Mouse (Mus musculus): ENCODE data around the gene Bmi1.

Bmi1 gene

DNA sequence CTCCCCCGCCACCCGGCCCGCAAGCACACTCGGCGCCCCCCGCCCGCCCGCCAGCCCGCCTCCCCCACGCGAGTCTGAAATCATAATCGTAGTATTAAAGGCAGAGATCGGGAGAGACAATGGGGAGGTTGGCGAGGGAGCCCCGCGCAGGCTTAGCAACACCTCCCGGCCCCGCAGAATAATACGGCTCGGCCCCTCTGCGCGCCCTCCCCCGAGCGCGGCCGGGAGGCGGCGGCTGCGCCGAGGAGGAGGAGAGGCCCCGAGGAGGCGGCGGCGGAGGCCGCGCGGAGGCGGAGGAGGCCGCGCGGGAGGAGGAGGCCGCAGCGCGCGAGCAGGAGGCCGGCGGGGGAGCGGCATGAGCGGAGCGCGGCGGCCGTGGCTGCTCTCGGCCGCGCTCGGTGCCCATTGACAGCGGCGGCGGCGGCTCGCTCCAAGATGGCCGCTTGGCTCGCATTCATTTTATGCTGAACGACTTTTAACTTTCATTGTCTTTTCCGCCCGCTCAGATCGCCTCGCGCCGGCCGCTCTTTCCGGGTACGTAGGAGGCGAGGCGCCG, at the start of gene Bmi1:
TSS of gene Bmi1 (plus strand) at position 83 of the 556 bp plus-strand sequence.
- TF ChIP-seq POU5F1 (IDR thresholded peaks at IDR 0.05; ENCODE audit: borderline replicate concordance, low read length) (no peak), CTCF (conservative IDR thresholded peaks at IDR 0.05; ENCODE audit: low read length) (no peak), NANOG (IDR thresholded peaks at IDR 0.05; ENCODE audit: borderline replicate concordance, low read length) (no peak)
- peaks cover 42% of the 10 kb centered on the region for H3K4me1 ChIP-seq (replicated peaks; ENCODE audit: low read depth, low read length)
- no peaks in the 10 kb centered on the region for H3K9me3 ChIP-seq (ENCODE audit: low read length)
- peaks cover 65% of the 10 kb centered on the region for H3K27me3 ChIP-seq (ENCODE audit: insufficient read depth, low read length)
- H3K4me3 ChIP-seq (replicated peaks; ENCODE audit: low read length), result peak within 1 kb of the TSS; percentile 81
- H3K36me3 ChIP-seq (ENCODE audit: insufficient read depth, low read length), result no peaks in the 10 kb centered on the region

DNA sequence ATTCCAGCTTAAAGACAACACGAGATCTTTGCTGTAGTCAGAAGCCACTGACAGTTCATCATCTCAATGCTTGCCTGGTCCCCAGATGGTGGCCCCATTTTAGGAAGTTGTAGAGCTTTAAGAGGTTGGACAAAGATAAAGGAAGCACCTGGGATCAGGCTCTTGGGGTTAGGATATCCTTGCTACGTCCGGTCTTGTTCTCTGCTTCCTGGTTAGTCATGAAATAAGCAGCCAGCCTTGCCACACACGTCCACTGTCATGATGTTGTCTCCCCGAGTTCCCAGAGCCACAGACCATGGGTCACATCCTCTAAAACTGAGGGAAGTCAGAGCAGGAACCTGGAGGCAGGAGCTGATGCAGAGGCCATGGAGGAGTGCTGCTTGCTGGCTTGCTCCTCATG, 46.3 kb upstream of the Bmi1 start:
- TF ChIP-seq CTCF (conservative IDR thresholded peaks at IDR 0.05; ENCODE audit: low read length), result no peak
- TF ChIP-seq NANOG (IDR thresholded peaks at IDR 0.05; ENCODE audit: borderline replicate concordance, low read length), result no peak
- no peak for TF ChIP-seq POU5F1 (IDR thresholded peaks at IDR 0.05; ENCODE audit: borderline replicate concordance, low read length)
- no peaks in the 10 kb centered on the region; the same call in 1 of the 2 replicates for H3K27me3 ChIP-seq (ENCODE audit: insufficient read depth, low read length)
- H3K9me3 ChIP-seq (ENCODE audit: low read length), result peaks cover 4% of the 10 kb centered on the region; the same call in 1 of the 2 replicates
- H3K4me3 ChIP-seq (replicated peaks; ENCODE audit: low read length), result no peak overlapping the region
- no peaks in the 10 kb centered on the region for H3K4me1 ChIP-seq (replicated peaks; ENCODE audit: low read depth, low read length)
- no peaks in the 10 kb centered on the region for H3K36me3 ChIP-seq (ENCODE audit: insufficient read depth, low read length)

DNA sequence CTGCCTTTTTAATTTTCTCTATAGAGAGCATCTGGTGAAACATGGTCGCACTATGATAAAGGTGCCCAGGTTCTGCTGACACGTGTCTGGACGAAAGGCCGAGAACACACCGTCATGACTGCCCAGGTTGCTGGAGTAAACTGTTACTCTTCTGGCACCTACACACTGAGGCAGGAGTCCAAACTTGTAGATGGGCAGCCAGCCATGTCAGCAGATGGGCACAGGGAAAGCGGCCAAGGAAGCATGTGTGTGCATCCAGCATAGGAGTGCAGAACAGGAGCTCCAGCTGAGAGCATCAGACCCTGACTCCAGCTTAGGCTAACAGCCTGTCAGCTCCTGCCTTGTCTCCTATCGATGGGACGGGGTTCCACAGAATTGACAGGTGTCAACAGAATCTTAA, 41.8 kb upstream of the Bmi1 start:
- Histone ChIP-seq H3K4me3 (replicated peaks; ENCODE audit: low read length) (no peak overlapping the region), H3K9me3 (ENCODE audit: low read length) (peaks cover 12% of the 10 kb centered on the region), H3K36me3 (ENCODE audit: insufficient read depth, low read length) (no peaks in the 10 kb centered on the region), H3K4me1 (replicated peaks; ENCODE audit: low read depth, low read length) (no peaks in the 10 kb centered on the region), H3K27me3 (ENCODE audit: insufficient read depth, low read length) (peaks cover 14% of the 10 kb centered on the region)
- TF ChIP-seq NANOG (IDR thresholded peaks at IDR 0.05; ENCODE audit: borderline replicate concordance, low read length) (no peak), CTCF (conservative IDR thresholded peaks at IDR 0.05; ENCODE audit: low read length) (no peak), POU5F1 (IDR thresholded peaks at IDR 0.05; ENCODE audit: borderline replicate concordance, low read length) (no peak)

DNA sequence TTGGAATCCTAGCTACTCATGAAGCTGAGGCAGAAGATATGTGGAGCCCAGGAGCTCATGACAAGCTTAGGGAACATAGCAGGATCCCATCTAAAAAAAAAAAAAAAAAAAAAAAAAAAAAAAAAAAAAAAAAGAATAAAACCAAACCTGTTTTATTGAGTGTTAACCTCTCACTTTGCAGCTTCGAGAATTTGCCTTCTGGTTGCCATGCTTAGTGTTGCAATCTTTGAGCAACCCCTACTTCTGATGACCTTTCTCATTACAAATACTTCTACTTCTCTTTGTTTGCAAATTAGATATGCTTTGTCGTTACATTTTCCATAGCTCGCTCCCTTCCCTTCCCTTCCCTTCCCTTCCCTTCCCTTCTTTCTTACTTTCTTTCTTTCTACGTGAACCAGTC, 28.3 kb upstream of the Bmi1 start:
- H3K36me3 ChIP-seq (ENCODE audit: insufficient read depth, low read length), result no peaks in the 10 kb centered on the region
- peaks cover 21% of the 10 kb centered on the region for H3K27me3 ChIP-seq (ENCODE audit: insufficient read depth, low read length)
- H3K4me1 ChIP-seq (replicated peaks; ENCODE audit: low read depth, low read length), result peaks cover 5% of the 10 kb centered on the region; the same call in 1 of the 2 replicates
- no peak overlapping the region for H3K4me3 ChIP-seq (replicated peaks; ENCODE audit: low read length)
- no peaks in the 10 kb centered on the region for H3K9me3 ChIP-seq (ENCODE audit: low read length)
- TF ChIP-seq POU5F1 (IDR thresholded peaks at IDR 0.05; ENCODE audit: borderline replicate concordance, low read length) (no peak), CTCF (conservative IDR thresholded peaks at IDR 0.05; ENCODE audit: low read length) (no peak), NANOG (IDR thresholded peaks at IDR 0.05; ENCODE audit: borderline replicate concordance, low read length) (no peak)

DNA sequence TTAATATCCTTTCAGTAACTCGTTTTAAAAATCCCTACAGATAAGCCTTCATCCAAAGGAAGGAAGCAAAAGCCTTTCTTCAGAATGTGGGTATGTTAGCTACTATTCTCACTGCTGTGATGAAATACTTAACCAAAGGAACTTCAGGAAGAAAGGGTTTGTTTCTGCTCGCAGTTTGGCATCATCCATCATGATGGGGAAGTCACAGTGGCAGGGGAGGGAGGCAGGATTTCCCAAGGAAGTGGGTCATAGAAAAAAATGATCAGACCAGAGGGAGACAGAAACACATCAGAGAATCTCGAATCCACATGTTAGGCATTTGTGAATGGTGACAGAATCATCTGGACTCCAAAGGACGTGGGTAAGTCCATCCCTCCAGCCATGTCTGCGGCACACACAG, 22.0 kb upstream of the Bmi1 start:
- Histone ChIP-seq H3K27me3 (ENCODE audit: insufficient read depth, low read length) (peaks cover 18% of the 10 kb centered on the region), H3K4me1 (replicated peaks; ENCODE audit: low read depth, low read length) (no peaks in the 10 kb centered on the region), H3K4me3 (replicated peaks; ENCODE audit: low read length) (no peak overlapping the region), H3K9me3 (ENCODE audit: low read length) (no peaks in the 10 kb centered on the region), H3K36me3 (ENCODE audit: insufficient read depth, low read length) (no peaks in the 10 kb centered on the region)
- TF ChIP-seq NANOG (IDR thresholded peaks at IDR 0.05; ENCODE audit: borderline replicate concordance, low read length) (no peak), CTCF (conservative IDR thresholded peaks at IDR 0.05; ENCODE audit: low read length) (no peak), POU5F1 (IDR thresholded peaks at IDR 0.05; ENCODE audit: borderline replicate concordance, low read length) (no peak)

DNA sequence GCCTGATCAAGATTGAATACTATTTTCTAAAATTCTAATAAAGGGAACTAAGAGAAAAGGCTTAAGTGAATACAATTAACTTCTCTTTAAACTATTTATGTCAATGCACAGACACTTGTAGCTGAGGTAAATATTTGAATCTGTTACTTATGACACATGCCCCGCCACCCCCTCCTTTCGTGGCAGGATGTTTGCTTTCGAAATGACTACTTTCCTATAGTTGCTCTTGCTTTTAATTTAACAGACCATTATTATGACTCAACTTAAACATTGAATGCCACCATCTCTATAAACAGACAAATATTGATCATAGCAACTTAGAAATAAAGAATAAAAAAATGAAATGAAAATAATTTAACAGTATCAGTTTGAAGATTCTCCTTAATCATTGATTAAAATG, 12.8 kb upstream of the Bmi1 start:
- TF ChIP-seq NANOG (IDR thresholded peaks at IDR 0.05; ENCODE audit: borderline replicate concordance, low read length) (no peak), POU5F1 (IDR thresholded peaks at IDR 0.05; ENCODE audit: borderline replicate concordance, low read length) (no peak), CTCF (conservative IDR thresholded peaks at IDR 0.05; ENCODE audit: low read length) (no peak)
- Histone ChIP-seq H3K9me3 (ENCODE audit: low read length) (no peaks in the 10 kb centered on the region), H3K4me1 (replicated peaks; ENCODE audit: low read depth, low read length) (no peaks in the 10 kb centered on the region), H3K27me3 (ENCODE audit: insufficient read depth, low read length) (peaks cover 12% of the 10 kb centered on the region; the same call in 1 of the 2 replicates), H3K4me3 (replicated peaks; ENCODE audit: low read length) (no peak overlapping the region), H3K36me3 (ENCODE audit: insufficient read depth, low read length) (no peaks in the 10 kb centered on the region)

DNA sequence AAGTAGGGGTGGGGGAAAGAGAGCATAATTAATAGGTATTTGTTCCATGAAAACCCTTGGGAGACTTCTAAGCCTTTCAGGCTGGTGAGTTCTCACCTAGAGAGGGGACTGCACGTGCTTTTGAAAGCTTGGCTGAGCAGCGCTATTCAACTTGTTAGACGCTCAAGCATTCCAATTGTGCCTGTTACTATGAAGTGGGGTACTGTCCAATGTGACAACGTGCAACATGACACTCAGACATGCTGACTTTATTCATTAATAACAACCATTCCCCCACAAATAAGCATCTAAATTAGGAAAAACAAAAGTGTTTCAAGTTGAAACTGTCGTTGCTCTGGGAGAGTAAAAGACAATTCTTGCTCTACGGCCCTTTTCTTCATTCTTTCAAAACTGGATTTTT, 5.8 kb upstream of the Bmi1 start:
- TF ChIP-seq CTCF (conservative IDR thresholded peaks at IDR 0.05; ENCODE audit: low read length) (no peak), POU5F1 (IDR thresholded peaks at IDR 0.05; ENCODE audit: borderline replicate concordance, low read length) (no peak), NANOG (IDR thresholded peaks at IDR 0.05; ENCODE audit: borderline replicate concordance, low read length) (no peak)
- no peak overlapping the region for H3K4me3 ChIP-seq (replicated peaks; ENCODE audit: low read length)
- H3K36me3 ChIP-seq (ENCODE audit: insufficient read depth, low read length), result no peaks in the 10 kb centered on the region
- peaks cover 53% of the 10 kb centered on the region for H3K27me3 ChIP-seq (ENCODE audit: insufficient read depth, low read length)
- H3K4me1 ChIP-seq (replicated peaks; ENCODE audit: low read depth, low read length), result peaks cover 20% of the 10 kb centered on the region
- no peaks in the 10 kb centered on the region for H3K9me3 ChIP-seq (ENCODE audit: low read length)

DNA sequence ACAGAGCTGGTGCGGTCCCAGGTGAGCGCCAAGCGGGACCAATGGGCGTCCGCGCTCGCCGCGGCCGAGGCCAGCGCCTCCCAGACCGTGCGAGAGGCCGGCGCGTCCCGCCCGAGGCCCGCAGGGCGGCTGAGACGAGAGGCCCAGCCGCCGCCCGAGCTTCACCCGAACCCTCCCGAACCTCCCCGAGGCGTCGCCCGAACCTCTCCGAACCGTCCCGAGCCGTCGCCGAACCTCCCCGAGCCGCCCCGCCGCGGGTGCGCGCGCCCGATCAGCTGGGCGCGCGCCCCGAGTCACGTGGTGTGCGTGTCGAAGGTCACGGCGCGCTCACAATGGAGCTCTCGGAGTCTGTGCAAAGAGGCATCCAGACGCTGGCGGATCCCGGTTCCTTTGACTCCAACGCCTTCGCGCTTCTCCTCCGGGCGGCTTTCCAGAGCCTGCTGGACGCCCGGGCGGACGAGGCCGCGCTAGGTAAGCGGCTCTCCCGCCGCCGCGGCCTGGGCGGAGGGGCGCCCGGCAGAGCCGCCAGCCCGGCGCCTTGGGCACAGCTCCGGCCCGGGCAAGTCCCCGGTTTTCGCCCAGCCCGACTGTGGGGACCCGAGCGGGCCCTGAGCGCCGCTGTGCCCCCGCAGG, 4.6 kb upstream of the Bmi1 start, which contains the start of gene Commd3:
TSS of gene Commd3 (plus strand) at position 252 of the 633 bp plus-strand sequence.
- TF ChIP-seq CTCF (conservative IDR thresholded peaks at IDR 0.05; ENCODE audit: low read length) (no peak), NANOG (IDR thresholded peaks at IDR 0.05; ENCODE audit: borderline replicate concordance, low read length) (no peak), POU5F1 (IDR thresholded peaks at IDR 0.05; ENCODE audit: borderline replicate concordance, low read length) (no peak)
- H3K27me3 ChIP-seq (ENCODE audit: insufficient read depth, low read length), result peaks cover 49% of the 10 kb centered on the region
- H3K4me3 ChIP-seq (replicated peaks; ENCODE audit: low read length), result peak within 1 kb of the TSS; percentile 85
- no peaks in the 10 kb centered on the region for H3K9me3 ChIP-seq (ENCODE audit: low read length)
- H3K36me3 ChIP-seq (ENCODE audit: insufficient read depth, low read length), result no peaks in the 10 kb centered on the region
- peaks cover 21% of the 10 kb centered on the region for H3K4me1 ChIP-seq (replicated peaks; ENCODE audit: low read depth, low read length)

Data from E14TG2a.4 (cell line).